Mouse (Mus musculus): ENCODE results near the gene Ptprs. TPM values are rescaled to one million over a fixed set of nuclear protein-coding genes. Genes with fewer than 3 reads are reported as not detected.

Gene Ptprs
- polyA plus RNA-seq, 1 experiment = 688 TPM

GRCm38 (mm10) chr17:56382997-56383396, 93.3 kb downstream of the Ptprs start:
- H3K4me1 ChIP-seq (ENCODE audit: control insufficient read depth, insufficient read depth, low read length) = peaks cover 6% of the 10 kb centered on the region
- no peak for TF ChIP-seq POLR2A (IDR thresholded peaks at IDR 0.05; ENCODE audit: extremely low read depth, insufficient read depth, low read length)
- no peak for TF ChIP-seq CTCF (IDR thresholded peaks at IDR 0.05; ENCODE audit: extremely low read depth, insufficient read depth, low read length)

GRCm38 (mm10) chr17:56381183-56381582, 95.1 kb downstream of the Ptprs start:
- Histone ChIP-seq H3K27ac (ENCODE audit: insufficient read depth, low read length) (peak overlapping the region; percentile 34; the same call in 1 of the 2 replicates), H3K4me1 (ENCODE audit: control insufficient read depth, insufficient read depth, low read length) (peaks cover 6% of the 10 kb centered on the region), H3K4me3 (ENCODE audit: insufficient read depth, low read length) (no peak overlapping the region)
- TF ChIP-seq POLR2A (IDR thresholded peaks at IDR 0.05; ENCODE audit: extremely low read depth, insufficient read depth, low read length) = no peak
- no peak for TF ChIP-seq CTCF (IDR thresholded peaks at IDR 0.05; ENCODE audit: extremely low read depth, insufficient read depth, low read length)

More at GRCm38 (mm10) chr17:56382997-56383396, 93.3 kb downstream of the Ptprs start:
- no peak overlapping the region for H3K4me3 ChIP-seq (ENCODE audit: insufficient read depth, low read length)
- no peak overlapping the region for H3K27ac ChIP-seq (ENCODE audit: insufficient read depth, low read length)

GRCm38 (mm10) chr17:56380286-56380685, 96.0 kb downstream of the Ptprs start:
- Histone ChIP-seq H3K4me3 (ENCODE audit: insufficient read depth, low read length) (no peak overlapping the region), H3K27ac (ENCODE audit: insufficient read depth, low read length) (no peak overlapping the region), H3K4me1 (ENCODE audit: control insufficient read depth, insufficient read depth, low read length) (peaks cover 6% of the 10 kb centered on the region)
- no peak for TF ChIP-seq POLR2A (IDR thresholded peaks at IDR 0.05; ENCODE audit: extremely low read depth, insufficient read depth, low read length)
- TF ChIP-seq CTCF (IDR thresholded peaks at IDR 0.05; ENCODE audit: extremely low read depth, insufficient read depth, low read length) = no peak

- H3K27ac ChIP-seq (ENCODE audit: insufficient read depth, low read length) = 0 out of 2 replicates have a peak overlapping the region, but pooled peaks have one; percentile 6
- H3K4me3 ChIP-seq (ENCODE audit: insufficient read depth, low read length) = no peak overlapping the region
- peaks cover 10% of the 10 kb centered on the region for H3K4me1 ChIP-seq (ENCODE audit: control insufficient read depth, insufficient read depth, low read length)
- TF ChIP-seq POLR2A (IDR thresholded peaks at IDR 0.05; ENCODE audit: extremely low read depth, insufficient read depth, low read length) = no peak
- no peak for TF ChIP-seq CTCF (IDR thresholded peaks at IDR 0.05; ENCODE audit: extremely low read depth, insufficient read depth, low read length)
Observed at GRCm38 (mm10) chr17:56379281-56379834, 96.9 kb downstream of the Ptprs start.

- TF ChIP-seq POLR2A (IDR thresholded peaks at IDR 0.05; ENCODE audit: extremely low read depth, insufficient read depth, low read length) = no peak
- TF ChIP-seq CTCF (IDR thresholded peaks at IDR 0.05; ENCODE audit: extremely low read depth, insufficient read depth, low read length) = no peak
- no peak overlapping the region for H3K4me3 ChIP-seq (ENCODE audit: insufficient read depth, low read length)
- H3K4me1 ChIP-seq (ENCODE audit: control insufficient read depth, insufficient read depth, low read length) = peaks cover 26% of the 10 kb centered on the region
- H3K27ac ChIP-seq (ENCODE audit: insufficient read depth, low read length) = no peak overlapping the region
Observed at GRCm38 (mm10) chr17:56374851-56375250, 101.4 kb downstream of the Ptprs start.

- H3K4me1 ChIP-seq (ENCODE audit: control insufficient read depth, insufficient read depth, low read length) = peaks cover 31% of the 10 kb centered on the region
- H3K4me3 ChIP-seq (ENCODE audit: insufficient read depth, low read length) = no peak overlapping the region
- TF ChIP-seq CTCF (IDR thresholded peaks at IDR 0.05; ENCODE audit: extremely low read depth, insufficient read depth, low read length) (no peak), POLR2A (IDR thresholded peaks at IDR 0.05; ENCODE audit: extremely low read depth, insufficient read depth, low read length) (no peak)
- 0 out of 2 replicates have a peak overlapping the region, but pooled peaks have one; percentile 9 for H3K27ac ChIP-seq (ENCODE audit: insufficient read depth, low read length)
Observed at GRCm38 (mm10) chr17:56373136-56374034, 102.9 kb downstream of the Ptprs start.

- no peak overlapping the region for H3K4me3 ChIP-seq (ENCODE audit: insufficient read depth, low read length)
- peak; percentile 39; the same call in 1 of the 2 replicates for TF ChIP-seq CTCF (IDR thresholded peaks at IDR 0.05; ENCODE audit: extremely low read depth, insufficient read depth, low read length)
- TF ChIP-seq POLR2A (IDR thresholded peaks at IDR 0.05; ENCODE audit: extremely low read depth, insufficient read depth, low read length) = no peak
- peaks cover 31% of the 10 kb centered on the region for H3K4me1 ChIP-seq (ENCODE audit: control insufficient read depth, insufficient read depth, low read length)
- H3K27ac ChIP-seq (ENCODE audit: insufficient read depth, low read length) = peak overlapping the region; percentile 81
Observed at GRCm38 (mm10) chr17:56372109-56372508, 104.2 kb downstream of the Ptprs start.

- H3K4me1 ChIP-seq (ENCODE audit: control insufficient read depth, insufficient read depth, low read length) = peaks cover 31% of the 10 kb centered on the region
- no peak overlapping the region for H3K4me3 ChIP-seq (ENCODE audit: insufficient read depth, low read length)
- peak overlapping the region; percentile 86 for H3K27ac ChIP-seq (ENCODE audit: insufficient read depth, low read length)
- peak; percentile 44; the same call in 1 of the 2 replicates for TF ChIP-seq POLR2A (IDR thresholded peaks at IDR 0.05; ENCODE audit: extremely low read depth, insufficient read depth, low read length)
- TF ChIP-seq CTCF (IDR thresholded peaks at IDR 0.05; ENCODE audit: extremely low read depth, insufficient read depth, low read length) = no peak
Observed at GRCm38 (mm10) chr17:56371029-56371660, 105.1 kb downstream of the Ptprs start.

GRCm38 (mm10) chr17:56370090-56370489, 106.2 kb downstream of the Ptprs start:
- H3K4me1 ChIP-seq (ENCODE audit: control insufficient read depth, insufficient read depth, low read length) = peaks cover 34% of the 10 kb centered on the region
- H3K4me3 ChIP-seq (ENCODE audit: insufficient read depth, low read length) = no peak overlapping the region
- TF ChIP-seq CTCF (IDR thresholded peaks at IDR 0.05; ENCODE audit: extremely low read depth, insufficient read depth, low read length) (no peak), POLR2A (IDR thresholded peaks at IDR 0.05; ENCODE audit: extremely low read depth, insufficient read depth, low read length) (no peak)
- H3K27ac ChIP-seq (ENCODE audit: insufficient read depth, low read length) = peak overlapping the region; percentile 86

Measured in cortical plate, adult 2 months (tissue).